Mouse (Mus musculus) liver, postnatal 0 days (tissue): Measurements from ENCODE around the gene Zpbp2. TPM values are rescaled to one million over a fixed set of nuclear protein-coding genes. Genes with fewer than 3 reads are reported as not detected.
A peak's percentile ranks its signal among the peaks of the same experiment; 100 is the strongest.

Experiments
- ATAC-seq: fragments of 200-750 bp; cut with Nextera tagmentation; 2 replicates; pipeline ENCODE4 v1.8.0; 2017; ENCODE audit warnings: mild to moderate bottlenecking, moderate library complexity
- DNase-seq: peaks from one replicate; pipeline ENCODE4 v3.0.0-alpha.2; 2016
- H3K27ac ChIP-seq: fragments of 300-500 bp; sonication (generic); 2 replicates; pipeline ENCODE4 v1.5.1; 2014; ENCODE audit warnings: antibody characterized with exemption, moderate library complexity, mild to moderate bottlenecking, low read depth
- H3K27me3 ChIP-seq: fragments of 300-500 bp; sonication (generic); 2 replicates; pipeline ENCODE4 v1.6.1; 2014; ENCODE audit warnings: low read length, control low read depth, mixed read lengths; ENCODE audit not compliant: insufficient read depth
- H3K36me3 ChIP-seq: fragments of 300-500 bp; sonication (generic); replicated peaks from 2 replicates; pipeline ENCODE4 v1.6.1; 2014; ENCODE audit warnings: mild to moderate bottlenecking, control low read depth, low read length, moderate library complexity, mixed read lengths; ENCODE audit not compliant: insufficient read depth
- H3K4me1 ChIP-seq: fragments of 300-500 bp; sonication (generic); 2 replicates; pipeline ENCODE4 v1.6.1; 2014; ENCODE audit warnings: antibody characterized with exemption, mild to moderate bottlenecking, control low read depth; ENCODE audit not compliant: insufficient read depth
- H3K4me2 ChIP-seq: fragments of 300-500 bp; sonication (generic); 2 replicates; pipeline ENCODE4 v1.6.1; 2014; ENCODE audit warnings: low read depth, mild to moderate bottlenecking, low read length, moderate library complexity, mixed read lengths
- H3K4me3 ChIP-seq: fragments of 300-500 bp; sonication (generic); 2 replicates; pipeline ENCODE4 v1.5.1; 2014; ENCODE audit warnings: low read depth, low read length
- H3K9ac ChIP-seq: fragments of 300-500 bp; sonication (generic); replicated peaks from 2 replicates; pipeline ENCODE4 v1.6.1; 2014; ENCODE audit warnings: mild to moderate bottlenecking, moderate library complexity
- H3K9me3 ChIP-seq: fragments of 300-500 bp; sonication (generic); 2 replicates; pipeline ENCODE4 v1.6.1; 2016; ENCODE audit warnings: mild to moderate bottlenecking, control low read depth, low read length, mixed read lengths
- CTCF ChIP-seq: sonication (generic); IDR thresholded peaks from 2 replicates; pipeline ENCODE4 v1.5.1; 2016; ENCODE audit warnings: antibody characterized with exemption, low read depth
- EP300 ChIP-seq: IDR thresholded peaks from 2 replicates; pipeline ENCODE4 v1.6.1; 2016; ENCODE audit warnings: antibody characterized with exemption, low read depth, mild to moderate bottlenecking
- WGBS: fragments of 180-500 bp; shearing (Covaris S2); extraction: QIAGEN DNeasy Blood & Tissue Kit; methylation state at CpG from one replicate; pipeline ENCODE4 v1.1.7; 2014; ENCODE audit not compliant: insufficient replicate concordance; 5-methylcytosine and 5-hydroxymethylcytosine counted together
- polyA plus RNA-seq: library from polyadenylated mRNA; unstranded; fragments of >200 nt; fragmentation: Nextera tagmentation; extraction: Ambion mirVana; gene quantifications from 2 replicates; pipeline ENCODE4 v1.2.1, GENCODE M21; 2015

Gene Zpbp2
- polyA plus RNA-seq, result 0.65 and 1.1 TPM in 2 replicates

DNA sequence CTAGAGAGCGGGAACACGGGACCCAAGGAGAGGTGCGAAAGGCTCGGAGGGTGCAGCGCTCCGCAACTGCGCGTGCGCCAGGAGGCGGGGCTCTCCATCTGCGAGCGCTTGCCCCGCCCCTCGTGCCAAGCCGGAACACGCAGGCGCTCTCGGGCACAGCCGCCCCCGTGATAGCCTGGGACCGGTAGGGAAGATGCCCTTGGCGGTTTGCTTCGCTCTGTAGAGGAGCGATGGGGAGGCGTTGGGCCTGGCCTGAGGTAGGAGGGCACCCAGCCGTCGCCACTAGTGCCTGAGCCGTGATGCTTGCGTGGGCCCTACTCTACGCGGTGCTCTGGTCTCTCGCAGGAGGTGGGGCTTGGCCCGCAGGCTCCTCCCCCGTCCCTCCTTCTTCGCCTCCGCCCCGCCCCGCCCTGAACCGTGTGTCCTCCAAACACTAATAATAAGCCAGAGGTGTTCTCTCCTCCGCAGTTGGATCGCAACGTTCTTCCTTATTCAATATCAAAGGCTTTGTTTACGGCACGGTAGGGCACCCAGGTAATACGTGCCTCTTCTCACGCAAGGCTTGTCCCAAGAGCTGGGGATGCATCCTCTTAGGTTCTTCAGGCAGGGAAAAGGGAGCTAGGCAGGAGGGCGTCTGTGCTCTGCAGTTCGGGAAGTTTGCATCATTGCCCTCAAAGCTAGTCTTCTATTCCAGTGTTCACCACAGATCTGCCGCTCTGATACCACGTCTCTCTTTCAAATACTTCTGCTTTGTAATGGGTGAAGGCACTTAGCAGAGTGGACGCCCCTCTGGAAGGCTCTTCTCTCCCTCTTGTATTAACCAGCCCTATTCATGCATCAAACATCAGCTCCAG, at the start of gene Zpbp2:
TSS of gene Zpbp2 (plus strand) at position 123 of the 854 bp plus-strand sequence.
- H3K4me1 ChIP-seq, result peaks cover 14% of the 10 kb centered on the region
- WGBS, result 3% methylated on average over 51 of the region's 51 CpGs

DNA sequence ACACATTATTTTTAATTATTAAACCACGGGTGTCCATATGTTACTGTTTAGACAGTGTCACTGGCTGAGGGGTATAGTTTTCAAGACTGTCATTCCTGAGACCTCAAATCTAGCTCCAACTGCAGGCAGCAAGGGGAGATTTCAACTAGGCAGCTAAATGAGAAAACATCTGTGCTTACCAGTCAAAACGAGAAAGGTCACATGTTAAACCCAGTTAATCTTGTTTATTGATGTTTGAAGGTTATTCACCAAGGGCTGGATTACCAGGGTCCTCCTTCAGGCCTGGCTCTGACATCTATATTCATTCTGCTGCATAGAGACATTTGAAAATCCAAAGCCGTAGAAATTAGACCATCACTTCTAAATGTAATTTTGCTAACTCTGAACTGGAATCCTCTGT, 46.0 kb upstream of the Zpbp2 start:
- Histone ChIP-seq H3K4me2 (no peak overlapping the region), H3K9ac (no peak overlapping the region), H3K27ac (no peak overlapping the region), H3K4me3 (no peak overlapping the region), H3K9me3 (no peaks in the 10 kb centered on the region), H3K27me3 (no peaks in the 10 kb centered on the region), H3K4me1 (no peaks in the 10 kb centered on the region), H3K36me3 (no peaks in the 10 kb centered on the region)
- DNase-seq, result no peak
- ATAC-seq, result no peak
- TF ChIP-seq EP300 (no peak), CTCF (no peak)
- WGBS, result 64% methylated on average over 3 of the region's 3 CpGs

More for the DNA sequence above, at the start of gene Zpbp2:
- Histone ChIP-seq H3K36me3 (no peaks in the 10 kb centered on the region), H3K4me3 (peak within 1 kb of the TSS; percentile 65), H3K27ac (peak within 1 kb of the TSS; percentile 69), H3K9me3 (no peaks in the 10 kb centered on the region), H3K27me3 (peaks cover 43% of the 10 kb centered on the region), H3K4me2 (peak within 1 kb of the TSS; percentile 93), H3K9ac (peak within 1 kb of the TSS; percentile 73)
- DNase-seq, result peak; percentile 97
- TF ChIP-seq EP300 (no peak), CTCF (no peak; the same call in 1 of the 2 replicates)
- peak; percentile 99 for ATAC-seq

DNA sequence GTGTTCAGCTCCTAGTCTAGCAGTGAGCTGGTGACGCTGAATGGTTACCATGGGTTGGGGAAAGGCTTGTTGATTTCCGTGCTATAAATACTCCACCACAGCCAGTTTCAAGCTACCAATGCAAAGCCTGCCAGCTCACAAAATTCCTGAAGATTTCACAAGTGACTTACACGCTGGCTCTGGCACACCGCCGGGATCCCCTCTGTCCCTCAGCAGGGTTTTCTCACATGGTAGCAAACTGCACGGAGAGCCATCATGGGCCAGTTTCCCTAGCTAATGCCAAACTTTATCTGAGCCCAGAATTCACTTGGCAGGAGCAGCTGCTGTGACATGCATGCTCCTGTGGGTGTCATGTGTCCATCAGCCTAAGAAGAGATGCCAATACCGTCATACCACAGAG, 41.5 kb upstream of the Zpbp2 start:
- no peaks in the 10 kb centered on the region for H3K27me3 ChIP-seq
- no peaks in the 10 kb centered on the region for H3K9me3 ChIP-seq
- TF ChIP-seq CTCF, result no peak
- TF ChIP-seq EP300, result no peak
- no peak for DNase-seq
- H3K9ac ChIP-seq, result no peak overlapping the region
- no peaks in the 10 kb centered on the region for H3K4me1 ChIP-seq
- H3K27ac ChIP-seq, result no peak overlapping the region
- H3K4me2 ChIP-seq, result no peak overlapping the region
- no peaks in the 10 kb centered on the region for H3K36me3 ChIP-seq
- H3K4me3 ChIP-seq, result no peak overlapping the region
- WGBS, result 74% methylated on average over 7 of the region's 7 CpGs
- no peak for ATAC-seq

DNA sequence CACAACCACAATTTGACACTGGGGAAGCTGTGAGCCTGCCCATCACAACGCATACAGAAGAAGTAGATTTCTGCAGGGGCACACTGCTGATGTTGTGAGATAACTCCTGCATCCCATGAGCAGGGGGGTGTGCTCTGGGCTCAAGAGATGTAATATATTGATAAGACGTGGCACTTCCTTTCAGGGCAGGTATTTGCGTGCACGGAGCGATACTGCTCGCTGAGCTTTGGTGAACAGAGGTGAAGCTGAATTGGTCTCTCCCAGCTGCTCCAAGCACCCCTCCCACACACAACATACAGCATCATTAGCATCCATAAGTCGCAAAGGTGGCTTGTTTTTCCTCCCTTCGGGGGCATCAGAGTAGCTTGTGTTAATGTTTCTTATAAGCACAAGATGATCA, 40.8 kb upstream of the Zpbp2 start:
- Histone ChIP-seq H3K27ac (no peak overlapping the region), H3K4me3 (no peak overlapping the region), H3K36me3 (no peaks in the 10 kb centered on the region), H3K4me1 (no peaks in the 10 kb centered on the region), H3K27me3 (no peaks in the 10 kb centered on the region), H3K9ac (no peak overlapping the region), H3K9me3 (no peaks in the 10 kb centered on the region), H3K4me2 (no peak overlapping the region)
- DNase-seq (no peak), ATAC-seq (no peak)
- WGBS, result 74% methylated on average over 8 of the region's 8 CpGs
- TF ChIP-seq EP300 (no peak), CTCF (no peak)

DNA sequence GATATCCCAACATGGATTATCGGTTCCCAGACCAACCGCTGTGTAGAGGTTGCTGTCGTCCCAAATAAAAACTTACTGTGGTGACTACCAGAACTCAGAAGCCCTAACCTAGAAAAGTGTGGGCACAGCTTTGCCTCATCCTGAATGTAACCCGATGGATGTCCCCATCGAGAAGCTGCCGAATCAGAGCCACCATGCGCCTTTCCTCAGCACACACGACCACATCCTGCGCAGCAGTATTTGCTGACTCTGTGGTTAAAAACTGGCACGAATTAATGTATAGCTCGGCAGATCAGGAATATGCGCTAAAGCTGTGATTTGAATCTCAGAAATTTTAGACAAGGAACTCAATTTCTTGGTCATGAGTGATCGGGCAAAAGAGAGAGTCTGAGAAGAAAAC, 38.0 kb upstream of the Zpbp2 start:
- H3K4me3 ChIP-seq, result no peak overlapping the region

DNA sequence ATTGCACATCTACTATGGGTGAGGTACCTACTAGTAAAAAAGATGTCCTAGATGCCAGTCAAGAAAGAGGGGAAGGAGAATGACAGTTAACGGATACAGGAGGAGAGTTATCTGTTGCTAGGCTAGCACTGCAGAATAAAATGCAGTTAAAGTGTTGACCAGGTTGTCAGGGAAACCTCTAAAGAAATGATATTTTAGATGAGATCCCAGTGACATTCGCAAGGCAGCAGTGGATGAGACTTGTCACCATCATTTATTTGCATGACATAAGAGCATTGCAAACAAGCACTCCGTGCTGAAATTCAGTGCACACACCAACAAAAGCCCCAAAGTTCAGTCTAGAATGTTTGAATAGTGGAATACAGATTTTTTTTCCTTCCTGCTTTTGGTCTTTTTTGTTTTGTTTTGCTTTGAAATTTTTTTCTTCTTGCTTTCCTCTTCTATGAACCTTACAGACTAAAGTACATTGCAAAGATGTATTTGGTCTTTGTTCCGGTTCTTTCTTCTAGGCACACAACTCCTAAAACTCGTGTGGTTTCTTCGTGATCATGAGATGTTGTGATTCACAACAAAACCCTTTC, 37.5 kb upstream of the Zpbp2 start:
- Histone ChIP-seq H3K27ac (no peak overlapping the region), H3K9me3 (no peaks in the 10 kb centered on the region), H3K4me2 (no peak overlapping the region), H3K27me3 (no peaks in the 10 kb centered on the region), H3K4me1 (no peaks in the 10 kb centered on the region), H3K9ac (no peak overlapping the region), H3K4me3 (no peak overlapping the region), H3K36me3 (no peaks in the 10 kb centered on the region)
- ATAC-seq (no peak), DNase-seq (no peak)
- 70% methylated on average over 6 of the region's 6 CpGs for WGBS
- TF ChIP-seq CTCF, result no peak
- no peak for TF ChIP-seq EP300

More for the DNA sequence above, 38.0 kb upstream of the Zpbp2 start:
- no peaks in the 10 kb centered on the region for H3K9me3 ChIP-seq
- no peak overlapping the region for H3K9ac ChIP-seq
- no peak for DNase-seq
- WGBS, result 75% methylated on average over 13 of the region's 13 CpGs
- no peak for TF ChIP-seq EP300
- no peak for ATAC-seq
- H3K27me3 ChIP-seq, result no peaks in the 10 kb centered on the region
- no peaks in the 10 kb centered on the region for H3K4me1 ChIP-seq
- no peak overlapping the region for H3K27ac ChIP-seq
- H3K36me3 ChIP-seq, result no peaks in the 10 kb centered on the region
- no peak overlapping the region for H3K4me2 ChIP-seq
